Mouse (Mus musculus): Measurements from ENCODE around the gene Fam53b. TPM values are rescaled to one million over a fixed set of nuclear protein-coding genes. Genes with fewer than 3 reads are reported as not detected.

Gene Fam53b
- polyA plus RNA-seq, 1 experiment from 2014 or later = 25.7 TPM

GRCm38 (mm10) chr7:132730510-132730909 is 83.2 kb downstream of the Fam53b start:
- Histone ChIP-seq H3K9ac (no peak overlapping the region), H3K4me1 (peaks cover 20% of the 10 kb centered on the region), H3K4me3 (no peak overlapping the region), H3K9me3 (no peaks in the 10 kb centered on the region), H3K36me3 (peaks cover 9% of the 10 kb centered on the region; the same call in 1 of the 2 replicates), H3K4me2 (no peak overlapping the region), H3K27me3 (no peaks in the 10 kb centered on the region), H3K27ac (no peak overlapping the region)
- 81% methylated on average over 7 of the region's 7 CpGs for WGBS
- ATAC-seq (ENCODE audit: insufficient number of reproducible peaks, insufficient read depth, low FRiP score, low TSS enrichment, low read depth) = no peak

GRCm38 (mm10) chr7:132729093-132729831 is 84.4 kb downstream of the Fam53b start:
- no peak for ATAC-seq (ENCODE audit: insufficient number of reproducible peaks, insufficient read depth, low FRiP score, low TSS enrichment, low read depth)
- WGBS = 83% methylated on average over 4 of the region's 4 CpGs

DNA sequence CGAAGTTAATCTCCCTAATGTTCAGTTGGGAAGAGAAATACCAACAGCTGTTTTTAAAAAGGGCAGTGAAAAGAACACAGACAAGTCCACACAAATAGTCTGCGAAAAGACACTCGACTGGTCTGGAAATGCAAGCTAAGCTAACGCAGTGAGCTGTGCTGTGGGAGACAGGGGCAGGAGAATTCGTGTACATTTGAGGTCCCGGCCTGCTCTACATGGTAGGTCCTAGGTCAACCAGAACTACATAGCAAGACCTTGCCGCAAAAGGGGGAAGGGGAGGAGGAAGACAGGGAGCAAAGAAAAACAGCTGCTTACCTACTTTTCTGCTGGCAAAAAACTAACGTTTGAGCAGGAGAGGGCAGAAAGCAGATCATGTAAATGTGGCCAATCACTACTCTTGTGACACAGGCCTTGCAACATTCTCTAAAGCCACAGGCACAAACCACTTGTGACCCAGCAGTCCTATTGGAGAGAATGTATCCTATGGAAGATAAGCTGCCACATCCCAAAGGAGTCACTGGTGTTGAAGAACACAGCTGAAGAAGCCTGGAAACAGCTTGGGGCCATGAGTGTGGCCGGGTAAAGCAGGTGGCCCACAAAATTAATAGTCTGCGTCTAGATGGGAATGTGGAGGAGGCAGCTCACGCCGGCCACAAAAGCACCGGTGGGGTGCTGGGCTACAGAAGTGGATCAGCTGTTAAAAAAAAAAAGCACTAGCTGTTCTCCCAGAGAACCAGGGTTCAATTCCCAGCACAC is 87.4 kb downstream of the Fam53b start:
- no peak for ATAC-seq (ENCODE audit: insufficient number of reproducible peaks, insufficient read depth, low FRiP score, low TSS enrichment, low read depth)
- Histone ChIP-seq H3K4me1 (peaks cover 23% of the 10 kb centered on the region), H3K27me3 (no peaks in the 10 kb centered on the region), H3K4me2 (no peak overlapping the region), H3K9me3 (no peaks in the 10 kb centered on the region), H3K9ac (0 out of 2 replicates have a peak overlapping the region, but pooled peaks have one; percentile 16), H3K27ac (peak overlapping the region; percentile 62), H3K36me3 (no peaks in the 10 kb centered on the region), H3K4me3 (no peak overlapping the region)
- WGBS = 64% methylated on average over 13 of the region's 13 CpGs

More at GRCm38 (mm10) chr7:132729093-132729831, 84.4 kb downstream of the Fam53b start:
- Histone ChIP-seq H3K4me2 (no peak overlapping the region), H3K27ac (no peak overlapping the region), H3K9ac (no peak overlapping the region), H3K36me3 (0 out of 2 replicates have a peak, but pooled peaks cover 3% of the 10 kb centered on the region), H3K4me1 (peaks cover 22% of the 10 kb centered on the region), H3K9me3 (no peaks in the 10 kb centered on the region), H3K27me3 (no peaks in the 10 kb centered on the region), H3K4me3 (no peak overlapping the region)

GRCm38 (mm10) chr7:132724501-132725062 is 89.1 kb downstream of the Fam53b start:
- Histone ChIP-seq H3K9ac (no peak overlapping the region), H3K4me1 (peaks cover 25% of the 10 kb centered on the region), H3K27ac (no peak overlapping the region), H3K9me3 (no peaks in the 10 kb centered on the region), H3K27me3 (no peaks in the 10 kb centered on the region), H3K4me3 (no peak overlapping the region), H3K36me3 (no peaks in the 10 kb centered on the region), H3K4me2 (no peak overlapping the region)
- no peak for ATAC-seq (ENCODE audit: insufficient number of reproducible peaks, insufficient read depth, low FRiP score, low TSS enrichment, low read depth)
- 87% methylated on average over 5 of the region's 5 CpGs for WGBS

- H3K9me3 ChIP-seq = no peaks in the 10 kb centered on the region
- WGBS = 86% methylated on average over 11 of the region's 11 CpGs
- H3K4me1 ChIP-seq = peaks cover 24% of the 10 kb centered on the region
- H3K4me3 ChIP-seq = no peak overlapping the region
- H3K36me3 ChIP-seq = no peaks in the 10 kb centered on the region
- ATAC-seq (ENCODE audit: insufficient number of reproducible peaks, insufficient read depth, low FRiP score, low TSS enrichment, low read depth) = no peak
- no peak overlapping the region for H3K4me2 ChIP-seq
- no peak overlapping the region for H3K27ac ChIP-seq
- H3K27me3 ChIP-seq = no peaks in the 10 kb centered on the region
- H3K9ac ChIP-seq = no peak overlapping the region
Observed at GRCm38 (mm10) chr7:132723906-132724305, 89.8 kb downstream of the Fam53b start.

- Histone ChIP-seq H3K4me1 (peaks cover 24% of the 10 kb centered on the region), H3K9ac (no peak overlapping the region), H3K4me2 (no peak overlapping the region), H3K27me3 (no peaks in the 10 kb centered on the region), H3K36me3 (no peaks in the 10 kb centered on the region), H3K9me3 (no peaks in the 10 kb centered on the region), H3K4me3 (no peak overlapping the region), H3K27ac (no peak overlapping the region; the same call in 1 of the 2 replicates)
- 91% methylated on average over 12 of the region's 12 CpGs for WGBS
- ATAC-seq (ENCODE audit: insufficient number of reproducible peaks, insufficient read depth, low FRiP score, low TSS enrichment, low read depth) = no peak
Observed at GRCm38 (mm10) chr7:132722401-132723370, 91.0 kb downstream of the Fam53b start.

GRCm38 (mm10) chr7:132720562-132720961 is 93.1 kb downstream of the Fam53b start:
- H3K4me1 ChIP-seq = peaks cover 17% of the 10 kb centered on the region
- H3K27ac ChIP-seq = no peak overlapping the region
- no peaks in the 10 kb centered on the region for H3K27me3 ChIP-seq
- ATAC-seq (ENCODE audit: insufficient number of reproducible peaks, insufficient read depth, low FRiP score, low TSS enrichment, low read depth) = no peak
- no peak overlapping the region for H3K4me2 ChIP-seq
- no peak overlapping the region for H3K9ac ChIP-seq
- H3K36me3 ChIP-seq = 0 out of 2 replicates have a peak, but pooled peaks cover under 1% of the 10 kb centered on the region
- no peak overlapping the region for H3K4me3 ChIP-seq
- no peaks in the 10 kb centered on the region for H3K9me3 ChIP-seq
- 80% methylated on average over 8 of the region's 8 CpGs for WGBS

DNA sequence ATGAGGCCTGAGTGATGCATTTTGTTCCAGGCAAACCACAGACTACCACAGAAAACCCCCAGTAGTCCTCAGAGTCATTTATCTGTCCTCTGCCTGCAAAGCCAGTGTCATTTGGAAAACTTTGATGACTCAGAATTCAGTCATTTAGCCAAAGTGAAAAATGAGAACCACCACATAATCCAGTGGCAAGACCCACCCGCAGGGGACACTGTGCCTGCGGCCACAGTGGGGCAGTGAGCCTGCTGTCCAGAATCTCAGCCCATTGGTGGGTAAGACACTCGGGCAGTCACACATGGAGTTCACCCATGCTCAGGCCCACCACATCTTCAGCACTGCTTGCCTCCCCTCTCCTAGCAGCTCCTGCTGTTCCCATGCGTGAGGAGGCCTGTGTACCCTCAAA is 94.1 kb downstream of the Fam53b start:
- Histone ChIP-seq H3K4me1 (peaks cover 24% of the 10 kb centered on the region), H3K27ac (0 out of 2 replicates have a peak overlapping the region, but pooled peaks have one; percentile 51)

DNA sequence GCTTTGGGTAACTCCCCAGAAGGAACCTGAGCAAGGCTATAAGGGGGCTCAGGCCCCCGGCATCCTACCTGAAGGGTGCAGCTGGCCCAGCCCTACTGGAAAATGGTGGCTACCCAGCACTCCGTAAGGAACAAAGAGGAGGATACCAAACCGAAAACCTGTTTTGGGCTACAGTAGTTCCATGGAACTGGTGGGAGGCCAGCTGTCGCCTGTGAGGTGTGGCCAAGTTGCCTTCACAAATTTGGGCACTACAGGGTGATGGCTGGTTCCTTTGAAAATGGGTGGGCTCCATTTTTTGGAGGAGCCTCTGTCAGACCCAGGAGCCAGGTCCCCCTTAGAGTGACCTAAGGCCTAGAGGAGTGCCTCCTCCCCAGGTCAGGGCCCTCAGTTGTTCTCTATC is 98.4 kb downstream of the Fam53b start:
- peaks cover 47% of the 10 kb centered on the region for H3K4me1 ChIP-seq
- H3K27me3 ChIP-seq = no peaks in the 10 kb centered on the region
- H3K4me3 ChIP-seq = no peak overlapping the region
- H3K9me3 ChIP-seq = no peaks in the 10 kb centered on the region
- ATAC-seq (ENCODE audit: insufficient number of reproducible peaks, insufficient read depth, low FRiP score, low TSS enrichment, low read depth) = no peak
- 90% methylated on average over 4 of the region's 4 CpGs for WGBS
- peak overlapping the region; percentile 84 for H3K27ac ChIP-seq
- H3K36me3 ChIP-seq = peaks cover 7% of the 10 kb centered on the region; the same call in 1 of the 2 replicates
- H3K4me2 ChIP-seq = no peak overlapping the region; the same call in 1 of the 2 replicates
- H3K9ac ChIP-seq = no peak overlapping the region

More for the DNA sequence above, 94.1 kb downstream of the Fam53b start:
- no peaks in the 10 kb centered on the region for H3K9me3 ChIP-seq
- no peak overlapping the region for H3K4me2 ChIP-seq
- H3K27me3 ChIP-seq = no peaks in the 10 kb centered on the region
- no peak overlapping the region for H3K9ac ChIP-seq
- WGBS = 83% methylated on average over 4 of the region's 4 CpGs
- ATAC-seq (ENCODE audit: insufficient number of reproducible peaks, insufficient read depth, low FRiP score, low TSS enrichment, low read depth) = no peak
- H3K36me3 ChIP-seq = peaks cover 7% of the 10 kb centered on the region; the same call in 1 of the 2 replicates
- H3K4me3 ChIP-seq = no peak overlapping the region

GRCm38 (mm10) chr7:132714236-132714923 is 99.3 kb downstream of the Fam53b start:
- WGBS = 10% methylated on average over 6 of the region's 6 CpGs
- Histone ChIP-seq H3K36me3 (peaks cover 7% of the 10 kb centered on the region; the same call in 1 of the 2 replicates), H3K4me3 (no peak overlapping the region), H3K4me1 (peaks cover 43% of the 10 kb centered on the region), H3K27ac (peak overlapping the region; percentile 84), H3K9ac (0 out of 2 replicates have a peak overlapping the region, but pooled peaks have one; percentile 6), H3K4me2 (peak overlapping the region; percentile 36), H3K27me3 (no peaks in the 10 kb centered on the region), H3K9me3 (no peaks in the 10 kb centered on the region)
- ATAC-seq (ENCODE audit: insufficient number of reproducible peaks, insufficient read depth, low FRiP score, low TSS enrichment, low read depth) = no peak

Data from embryonic facial prominence, embryonic 13.5 days (tissue).